Mouse (Mus musculus) c-Kit-positive CD71-positive TER-119-positive erythroid progenitor cells, embryonic 14.5 days (primary cell): Measurements from ENCODE around the gene Pls3.

Source experiments
- DNase-seq: peaks from one replicate; pipeline ENCODE4 v3.0.0-alpha.2; 2013; ENCODE audit warnings: low spot score

Pls3 gene

GRCm38 (mm10) chrX:75874332-75875291 is at the start of gene Pls3:
Pls3 (minus strand) TSS chrX:75875182.
- DNase-seq = peak; percentile 34

DNA sequence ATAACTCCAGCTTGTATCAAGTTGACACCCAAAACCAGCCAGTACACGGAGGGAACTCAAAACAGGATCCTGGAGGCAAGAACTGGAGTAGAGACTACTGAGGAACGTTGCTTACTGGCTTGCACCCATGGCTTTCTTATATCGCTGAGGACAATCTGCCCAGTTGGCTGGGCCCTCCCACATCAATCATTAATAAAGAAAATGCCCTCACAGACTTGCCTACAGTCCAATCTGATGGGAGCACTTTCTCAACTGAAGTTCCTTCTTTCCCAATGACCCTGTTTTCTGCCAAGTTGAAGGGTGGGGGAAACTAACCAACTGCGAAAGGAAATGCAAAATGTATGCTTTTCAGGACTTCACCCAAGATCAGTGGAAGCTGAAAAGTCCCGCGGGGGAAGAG is 20.7 kb upstream of the Pls3 start:
- no peak for DNase-seq

DNA sequence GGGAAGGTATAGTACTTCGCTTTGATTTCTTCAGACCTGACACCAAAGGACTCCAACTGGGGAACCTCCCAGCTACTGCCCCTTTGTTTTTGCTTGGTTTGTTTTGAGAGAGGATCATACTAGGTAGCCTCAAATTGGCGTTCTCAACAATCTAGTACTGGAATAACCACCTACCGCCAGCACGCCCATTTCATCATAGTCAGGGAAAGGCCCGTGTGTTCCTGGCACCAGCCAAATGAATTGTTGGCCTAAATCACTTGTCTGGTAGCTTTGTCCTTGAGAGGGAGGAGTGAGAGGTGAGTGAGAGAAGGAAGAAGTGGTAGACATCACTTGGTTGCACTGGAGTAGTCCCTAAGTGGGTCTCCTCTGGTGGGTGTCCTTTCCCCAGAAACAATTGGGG is 584 bp upstream of the Pls3 start:
- no peak for DNase-seq

DNA sequence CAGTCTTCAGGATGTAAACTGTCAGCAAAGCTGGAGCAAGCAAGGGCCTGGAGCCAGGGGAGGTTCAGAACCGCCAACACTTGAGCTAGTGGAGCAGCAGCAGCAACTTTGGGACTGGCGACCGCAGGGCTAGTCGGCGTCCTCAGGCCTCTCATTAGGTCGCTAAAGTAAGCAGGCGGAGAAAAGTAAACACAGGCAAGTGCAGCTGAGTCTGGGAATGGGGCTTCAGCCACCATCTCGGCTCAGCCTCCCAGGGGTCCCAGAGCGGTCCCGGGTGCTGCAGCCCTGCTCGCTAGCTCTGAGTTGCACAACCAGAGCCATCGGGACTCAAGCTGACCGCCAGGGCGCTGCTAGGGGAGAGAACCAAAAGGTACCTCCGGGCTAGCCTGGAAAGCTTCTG is 1.2 kb downstream of the Pls3 start:
- DNase-seq = no peak

DNA sequence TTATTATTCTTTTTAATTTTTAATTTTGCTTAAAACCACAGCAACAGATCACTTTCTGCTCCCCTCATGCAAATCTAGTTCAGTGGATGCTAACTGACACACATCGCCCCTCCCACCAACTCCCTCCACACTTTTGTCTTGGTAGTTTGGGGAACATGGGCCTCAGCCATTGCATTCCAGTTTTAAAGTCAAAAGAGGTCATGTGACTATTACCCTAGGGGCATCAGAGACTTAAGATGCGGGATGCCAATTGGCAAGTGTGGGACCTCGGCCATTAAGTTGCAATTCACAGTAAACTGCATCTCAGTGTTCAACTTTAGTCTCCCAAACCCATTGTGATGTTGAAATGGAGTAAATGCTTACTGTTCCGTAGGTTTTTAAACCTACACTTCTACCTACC is 1.7 kb downstream of the Pls3 start:
- no peak for DNase-seq

DNA sequence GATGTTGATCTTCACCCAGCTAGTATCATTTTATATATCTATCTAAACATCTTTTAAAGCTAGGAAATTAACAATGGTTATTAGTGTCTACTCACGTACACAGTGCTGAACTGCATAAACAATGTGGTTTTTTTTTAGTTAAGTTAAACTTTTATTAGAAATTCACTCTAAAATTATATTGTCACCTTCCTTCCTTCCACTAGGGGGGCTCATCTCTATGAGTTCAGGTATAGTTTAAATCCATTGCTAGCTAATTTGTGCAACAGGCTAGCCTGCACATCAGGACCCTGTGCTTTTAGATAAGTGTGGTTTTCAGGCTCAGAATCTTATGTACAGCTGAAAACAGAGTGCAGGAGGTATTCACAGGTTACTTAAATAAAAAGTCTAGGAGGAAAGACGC is 3.1 kb downstream of the Pls3 start:
- no peak for DNase-seq

DNA sequence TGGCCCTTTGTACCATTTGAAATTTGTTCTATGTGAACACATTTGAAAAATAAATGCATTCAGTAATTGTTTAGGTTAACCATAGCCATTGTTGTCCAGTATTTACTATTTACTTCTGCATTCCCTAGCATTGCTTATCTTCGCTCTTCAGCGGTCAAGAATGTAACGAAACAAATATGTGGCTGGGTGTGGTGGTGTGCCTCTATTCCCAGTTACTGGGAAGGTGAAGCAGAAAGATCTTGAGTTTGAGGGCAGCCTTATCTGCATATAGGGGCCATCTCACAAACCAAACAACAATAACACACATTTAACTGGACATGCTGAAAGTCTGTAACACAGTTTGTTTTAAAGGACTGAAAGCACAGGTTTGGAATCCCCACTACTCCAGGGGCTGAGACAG is 13.3 kb downstream of the Pls3 start:
- DNase-seq = no peak

DNA sequence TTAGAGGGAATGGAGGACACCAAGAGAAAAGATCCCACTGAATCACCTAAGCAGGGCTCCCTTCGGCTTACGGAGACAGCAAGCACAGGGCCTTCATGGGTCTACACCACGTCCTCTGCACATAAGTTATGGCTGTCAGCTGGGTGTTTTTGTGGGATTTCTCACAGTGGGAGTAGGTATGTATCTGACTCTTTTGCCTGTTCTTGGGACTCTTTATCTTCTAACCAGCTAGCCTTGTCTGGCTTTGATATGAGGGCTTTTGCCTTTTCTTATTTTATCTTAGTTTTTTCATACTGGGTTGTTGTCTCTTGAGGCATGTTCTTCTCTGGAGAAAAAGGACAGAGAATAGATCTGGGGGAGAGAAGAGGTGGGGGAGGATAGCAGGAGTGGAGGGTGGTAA is 20.7 kb downstream of the Pls3 start:
- DNase-seq = no peak

GRCm38 (mm10) chrX:75844290-75844689 is 30.7 kb downstream of the Pls3 start:
- no peak for DNase-seq

DNA sequence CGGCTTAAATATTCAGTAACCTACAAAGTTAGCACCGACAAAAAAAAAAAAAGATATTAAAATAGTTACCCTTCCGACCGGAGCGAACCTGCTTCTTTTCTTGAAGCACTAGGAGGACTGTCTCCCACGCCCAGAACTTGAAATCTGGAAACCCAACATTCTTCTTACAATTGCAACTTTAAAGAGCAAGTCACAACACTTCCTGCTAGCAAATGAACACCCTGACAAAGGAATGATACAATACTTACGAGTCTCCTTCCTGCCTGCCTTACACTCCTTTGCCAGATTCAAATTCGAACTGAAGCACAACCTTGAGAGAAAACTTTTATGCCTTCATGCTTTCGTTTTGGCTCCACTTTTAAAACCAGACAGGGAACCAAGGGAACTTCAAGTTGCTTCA is 32.1 kb downstream of the Pls3 start:
- no peak for DNase-seq

GRCm38 (mm10) chrX:75842120-75842519 is 32.9 kb downstream of the Pls3 start:
- no peak for DNase-seq

DNA sequence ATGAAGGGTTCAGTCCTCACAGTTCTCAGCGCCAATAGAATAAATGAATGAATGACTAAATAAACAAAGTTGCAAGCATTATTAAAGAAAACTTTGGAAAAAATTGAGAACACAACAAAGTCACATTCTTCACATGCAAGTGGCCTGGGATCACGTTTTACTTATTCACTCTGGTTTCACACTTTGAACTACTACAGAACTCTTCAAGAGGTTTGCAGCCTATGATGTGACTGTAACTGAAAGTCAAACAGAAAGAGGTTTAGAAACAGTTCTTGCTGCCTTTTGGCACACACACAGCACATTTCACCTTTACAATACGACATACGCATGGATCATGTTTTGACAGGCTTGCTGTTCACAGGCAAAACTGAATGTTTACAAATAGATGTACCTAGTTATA is 34.7 kb downstream of the Pls3 start:
- no peak for DNase-seq

GRCm38 (mm10) chrX:75834836-75835235 is 40.1 kb downstream of the Pls3 start:
- no peak for DNase-seq

DNA sequence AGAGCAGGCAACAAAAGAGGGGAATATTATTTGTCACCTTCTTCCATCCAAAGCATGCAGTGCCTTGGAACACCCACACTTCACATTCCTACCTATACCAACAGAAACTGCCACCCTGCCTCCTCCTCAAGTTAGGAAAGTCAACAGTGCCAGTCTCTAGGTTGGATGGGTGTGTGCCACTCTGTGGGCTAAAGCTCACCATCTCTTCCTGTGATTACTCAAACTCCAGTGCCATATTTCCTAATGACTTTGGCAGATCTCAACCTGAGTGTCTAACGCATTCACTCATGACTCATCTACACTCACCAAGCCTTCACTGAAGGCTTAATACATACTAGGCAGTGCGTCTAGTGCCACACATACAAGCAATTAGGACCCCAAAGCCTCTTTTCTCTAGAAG is 40.7 kb downstream of the Pls3 start:
- no peak for DNase-seq

- DNase-seq = no peak
Measured at GRCm38 (mm10) chrX:75833006-75833641, 41.9 kb downstream of the Pls3 start.

DNA sequence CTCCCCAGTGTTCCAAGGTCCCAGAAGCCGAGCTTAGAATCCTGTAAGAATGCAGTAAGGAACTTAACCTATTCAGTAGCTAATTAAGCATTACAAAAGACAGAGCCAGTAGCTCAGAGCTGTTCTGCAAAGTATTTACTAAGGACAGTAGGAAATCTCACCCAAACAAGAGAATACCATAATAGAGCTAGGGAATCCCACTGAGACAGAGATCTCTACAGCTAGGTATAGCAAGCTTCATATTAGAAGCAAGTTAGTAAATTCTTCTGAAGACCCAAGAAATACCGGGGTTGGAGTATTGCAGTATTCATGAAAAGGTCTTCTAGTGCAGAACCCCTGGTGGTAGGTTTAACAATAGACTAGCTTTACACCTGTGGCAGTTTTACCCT is 45.1 kb downstream of the Pls3 start:
- no peak for DNase-seq

- DNase-seq = no peak
Measured at GRCm38 (mm10) chrX:75829240-75829866, 45.6 kb downstream of the Pls3 start.

DNA sequence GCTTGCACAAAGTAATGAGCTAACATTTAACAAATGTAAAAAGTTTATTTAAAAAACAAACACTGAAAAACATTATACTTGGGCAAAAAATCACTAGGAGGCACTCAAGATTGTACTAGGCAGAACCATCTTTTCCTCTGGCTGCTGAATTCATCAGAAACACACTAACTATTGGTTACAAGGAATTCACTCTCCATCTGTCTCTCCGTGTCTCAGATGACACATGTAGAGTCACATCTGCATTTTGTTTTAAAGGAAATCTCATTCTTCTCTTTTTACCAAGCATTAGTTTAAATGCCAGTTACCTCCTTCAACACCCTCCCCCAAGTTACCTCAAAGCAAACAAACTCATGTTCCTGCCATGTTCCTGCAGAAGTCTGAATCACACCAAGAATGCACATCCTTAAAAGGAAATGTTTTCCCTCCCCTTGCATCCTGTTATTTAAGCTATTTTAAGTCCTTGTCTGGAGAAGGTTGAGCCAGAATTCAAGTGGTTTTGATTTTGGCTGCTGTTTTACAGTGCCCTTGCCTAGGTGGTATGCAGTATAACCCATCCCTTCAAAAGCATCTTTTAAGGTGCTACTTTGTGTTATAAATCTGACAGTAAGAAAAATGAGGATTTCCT is 56.2 kb downstream of the Pls3 start:
- no peak for DNase-seq

GRCm38 (mm10) chrX:75814958-75815357 is 60.0 kb downstream of the Pls3 start:
- no peak for DNase-seq

GRCm38 (mm10) chrX:75814123-75814522 is 60.9 kb downstream of the Pls3 start:
- DNase-seq = no peak

DNA sequence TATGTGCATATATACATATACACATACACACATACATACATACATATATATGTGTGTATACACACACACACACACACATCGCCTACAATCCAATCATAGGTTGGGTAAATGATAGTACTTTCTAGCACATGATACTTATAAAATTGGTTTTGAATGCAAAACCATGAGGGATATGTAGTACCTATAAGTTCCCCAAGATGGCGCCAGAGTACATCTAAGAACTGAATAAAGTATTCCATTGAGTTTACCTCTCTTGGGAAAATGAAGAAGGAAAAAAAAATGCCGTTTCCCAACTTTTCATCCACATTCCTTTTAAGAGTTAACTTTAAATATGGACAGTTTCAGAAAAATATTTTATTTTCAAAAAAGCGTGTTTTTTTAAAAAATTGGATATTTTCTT is 78.4 kb downstream of the Pls3 start:
- peak; percentile 28 for DNase-seq

DNA sequence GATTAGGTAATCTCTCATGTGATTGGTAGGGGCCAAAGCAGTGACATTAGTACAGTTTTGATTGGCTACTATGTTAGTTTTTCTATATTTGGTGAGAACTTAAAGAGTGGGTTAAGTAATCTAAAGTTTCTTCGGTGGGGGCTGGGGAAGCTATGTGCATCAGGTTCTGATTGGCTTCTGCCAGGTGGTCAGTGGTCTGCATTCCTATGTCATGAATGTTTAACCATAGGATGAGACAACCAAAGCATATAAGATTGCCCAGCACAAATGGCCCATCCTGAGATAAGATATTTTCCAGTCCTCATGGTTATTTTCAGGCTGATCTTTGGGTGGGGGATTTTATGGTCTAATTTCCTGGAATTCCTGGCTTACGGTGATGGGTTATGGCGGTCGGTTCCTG is 95.2 kb downstream of the Pls3 start:
- DNase-seq = no peak

DNA sequence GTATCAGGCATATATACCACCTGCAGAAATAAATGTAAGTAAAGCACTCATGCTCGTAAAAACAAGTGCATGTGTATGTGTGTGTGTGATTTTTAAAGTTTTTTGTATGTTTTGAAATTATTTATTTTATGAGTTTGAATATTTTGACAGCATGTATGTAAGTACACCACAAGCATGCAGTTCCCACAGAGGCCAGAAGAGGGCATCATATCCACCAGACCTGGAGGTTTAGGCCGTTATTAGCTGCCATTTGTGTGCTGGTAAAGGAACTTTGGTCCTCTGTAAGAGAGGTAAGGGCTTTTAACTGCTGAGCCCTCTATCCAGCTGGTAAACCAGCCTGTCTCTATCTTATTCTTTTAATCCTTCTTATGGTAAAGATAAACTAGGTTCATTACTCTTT is 97.5 kb downstream of the Pls3 start:
- DNase-seq = peak; percentile 12
